Mouse (Mus musculus) lung, postnatal 14 days (tissue): Measurements from ENCODE around the gene Cct3.
"Not testable (repeated sequence)": the region's sequence is repeated elsewhere in the genome, so short reads cannot be mapped to it uniquely, and the experiment has no call there.

Source experiments
- DNase-seq: peaks from one replicate; pipeline ENCODE4 v3.0.0; 2021

The Cct3 gene

DNA sequence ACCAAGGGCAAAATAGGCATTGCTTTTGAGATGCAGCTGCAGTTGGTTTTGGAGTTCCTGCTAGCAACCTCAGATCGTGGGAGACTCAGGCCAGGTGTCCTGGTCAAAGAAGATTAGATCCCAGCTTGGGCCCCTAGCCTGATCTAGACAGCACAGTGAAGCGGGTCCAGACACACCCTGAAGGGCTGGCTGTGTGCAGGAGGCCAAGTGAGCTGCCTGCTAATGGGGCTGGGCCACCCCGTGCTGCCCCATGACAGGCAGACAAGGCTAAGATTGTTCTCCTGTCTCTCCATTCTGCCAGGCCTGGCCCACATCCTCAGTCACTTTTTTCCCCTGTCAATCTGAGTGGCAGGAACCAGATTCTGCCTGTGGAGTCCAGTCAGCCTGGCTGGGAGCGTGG, 66.8 kb downstream of the Cct3 start:
- DNase-seq, result peak; percentile 33

- DNase-seq, result peak; percentile 82
Measured at GRCm38 (mm10) chr3:88364337-88364736, 67.4 kb downstream of the Cct3 start, which contains the start of gene Paqr6. Paqr6 (plus strand) TSS chr3:88364584.

DNA sequence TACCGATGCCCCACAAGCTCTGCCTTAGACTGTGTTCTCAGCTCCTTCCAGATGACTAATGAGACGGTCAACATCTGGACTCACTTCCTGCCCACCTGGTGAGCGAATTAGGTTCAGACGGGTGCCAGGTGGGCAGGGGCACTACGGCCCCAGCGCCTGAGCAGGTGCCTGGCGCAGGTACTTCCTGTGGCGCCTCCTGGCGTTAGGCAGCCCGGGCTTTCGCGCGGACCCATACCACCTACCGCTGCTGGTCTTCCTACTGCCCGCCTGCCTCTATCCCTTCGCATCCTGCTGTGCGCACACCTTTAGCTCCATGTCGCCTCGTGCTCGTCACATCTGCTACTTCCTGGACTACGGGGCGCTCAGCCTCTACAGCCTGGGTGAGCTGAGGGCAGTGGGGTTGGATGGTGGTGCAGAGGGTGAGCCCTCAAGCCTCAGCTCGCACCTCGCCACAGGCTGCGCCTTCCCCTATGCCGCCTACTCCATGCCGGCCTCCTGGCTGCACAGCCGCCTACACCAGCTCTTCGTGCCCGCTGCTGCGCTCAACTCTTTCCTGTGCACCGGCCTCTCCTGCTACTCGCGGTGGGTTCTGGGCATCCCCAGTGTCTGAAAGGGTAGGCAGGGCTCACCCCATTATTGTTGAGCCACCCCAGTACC, 68.9 kb downstream of the Cct3 start:
- DNase-seq, result no peak

DNA sequence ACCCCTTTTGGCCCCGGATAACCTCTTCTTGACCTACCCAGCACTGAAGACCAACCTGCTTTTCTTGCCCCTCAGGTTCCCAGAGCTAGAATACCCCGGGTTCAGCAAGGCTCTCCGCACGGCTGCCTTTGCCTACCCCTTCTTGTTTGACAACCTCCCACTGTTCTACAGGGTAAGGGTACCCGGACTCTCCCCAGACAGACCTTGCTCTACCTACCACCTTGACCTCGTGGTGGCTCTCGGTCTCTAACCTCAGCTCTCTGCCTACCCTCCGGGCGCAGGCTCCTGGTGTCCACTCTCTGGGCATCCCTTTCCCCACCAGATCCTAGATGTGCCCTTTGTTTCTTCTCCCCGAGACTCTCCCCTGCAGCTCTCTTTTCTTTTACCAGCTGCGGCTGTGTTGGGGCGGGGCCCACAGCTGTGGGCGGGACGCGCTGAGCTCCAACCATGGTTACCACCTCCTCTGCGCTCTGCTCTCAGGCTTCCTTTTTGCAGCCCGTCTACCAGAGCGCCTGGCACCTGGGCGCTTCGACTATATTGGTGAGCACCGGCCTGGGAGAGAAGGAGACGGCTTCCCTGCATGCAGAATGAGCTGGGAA, 70.0 kb downstream of the Cct3 start:
- DNase-seq, result peak; percentile 45

- not testable (repeated sequence) for DNase-seq
Measured at GRCm38 (mm10) chr3:88367517-88367916, 70.6 kb downstream of the Cct3 start.

GRCm38 (mm10) chr3:88368511-88368910, 71.6 kb downstream of the Cct3 start:
- not testable (repeated sequence) for DNase-seq
